Mouse (Mus musculus): ENCODE measurements around the gene Slc25a48. TPM values are rescaled to one million over a fixed set of nuclear protein-coding genes. Genes with fewer than 3 reads are reported as not detected.

Gene Slc25a48
- total and polyA plus RNA-seq, 3 experiments, result 0.05 TPM; not detected in 2

DNA sequence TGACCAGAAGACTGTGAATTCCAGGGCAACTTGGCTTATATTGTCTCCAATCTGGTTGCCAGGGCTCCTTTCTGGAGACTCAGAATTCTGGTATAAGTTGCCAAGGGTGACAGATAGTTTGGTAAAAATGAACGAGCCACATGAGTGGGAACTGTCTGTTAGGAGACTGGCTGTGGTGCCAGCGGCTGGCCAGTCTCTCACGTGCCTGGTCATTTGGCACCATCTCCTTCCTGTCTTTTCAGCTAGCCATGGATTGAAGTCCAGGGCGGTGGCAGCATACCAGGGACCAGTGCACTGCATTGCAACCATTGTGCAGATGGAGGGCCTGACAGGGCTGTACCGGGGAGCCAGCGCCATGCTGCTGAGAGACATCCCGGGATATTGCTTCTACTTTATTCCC, 25.1 kb downstream of the Slc25a48 start:
- Histone ChIP-seq H3K4me3 (ENCODE audit: low read depth, low read length) (no peak overlapping the region), H3K36me3 (replicated peaks) (no peaks in the 10 kb centered on the region), H3K9me3 (replicated peaks) (peaks cover 47% of the 10 kb centered on the region), H3K27me3 (ENCODE audit: insufficient read depth, low read length) (no peaks in the 10 kb centered on the region), H3K4me1 (ENCODE audit: insufficient read depth, low read depth, low read length) (no peaks in the 10 kb centered on the region)
- DNase-seq (ENCODE audit: low spot score) (no peak), ATAC-seq (ENCODE audit: extremely low read depth, insufficient number of reproducible peaks, low FRiP score, poor library complexity, severe bottlenecking) (no peak)
- TF ChIP-seq GATA1 (IDR thresholded peaks at IDR 0.05; ENCODE audit: borderline replicate concordance, low read length) (no peak), CTCF (IDR thresholded peaks at IDR 0.05; ENCODE audit: low read depth, low read length) (no peak), TAL1 (conservative IDR thresholded peaks at IDR 0.05; ENCODE audit: low read depth, low read length) (no peak), POLR2AphosphoS5 (IDR thresholded peaks at IDR 0.05; ENCODE audit: insufficient replicate concordance, low read depth, low read length) (no peak), GATA2 (IDR thresholded peaks at IDR 0.05; ENCODE audit: borderline replicate concordance, low read depth, low read length) (no peak)

- ATAC-seq (ENCODE audit: extremely low read depth, insufficient number of reproducible peaks, low FRiP score, poor library complexity, severe bottlenecking), result no peak
- DNase-seq (ENCODE audit: low spot score), result no peak
- H3K27me3 ChIP-seq (ENCODE audit: insufficient read depth, low read length), result no peaks in the 10 kb centered on the region
- H3K4me3 ChIP-seq (ENCODE audit: low read depth, low read length), result no peak overlapping the region
- no peaks in the 10 kb centered on the region for H3K4me1 ChIP-seq (ENCODE audit: insufficient read depth, low read depth, low read length)
- TF ChIP-seq GATA1 (IDR thresholded peaks at IDR 0.05; ENCODE audit: borderline replicate concordance, low read length) (no peak), TAL1 (conservative IDR thresholded peaks at IDR 0.05; ENCODE audit: low read depth, low read length) (no peak), GATA2 (IDR thresholded peaks at IDR 0.05; ENCODE audit: borderline replicate concordance, low read depth, low read length) (no peak), CTCF (IDR thresholded peaks at IDR 0.05; ENCODE audit: low read depth, low read length) (no peak), POLR2AphosphoS5 (IDR thresholded peaks at IDR 0.05; ENCODE audit: insufficient replicate concordance, low read depth, low read length) (no peak)
- peaks cover 52% of the 10 kb centered on the region for H3K9me3 ChIP-seq (replicated peaks)
- H3K36me3 ChIP-seq (replicated peaks), result no peaks in the 10 kb centered on the region
Measured at GRCm38 (mm10) chr13:56463750-56464149, 25.6 kb downstream of the Slc25a48 start.

GRCm38 (mm10) chr13:56467786-56468185, 29.6 kb downstream of the Slc25a48 start:
- TF ChIP-seq GATA2 (IDR thresholded peaks at IDR 0.05; ENCODE audit: borderline replicate concordance, low read depth, low read length), result no peak
- Histone ChIP-seq H3K9me3 (replicated peaks) (peaks cover 73% of the 10 kb centered on the region), H3K4me1 (ENCODE audit: insufficient read depth, low read depth, low read length) (no peaks in the 10 kb centered on the region), H3K36me3 (replicated peaks) (no peaks in the 10 kb centered on the region), H3K4me3 (ENCODE audit: low read depth, low read length) (no peak overlapping the region), H3K27me3 (ENCODE audit: insufficient read depth, low read length) (no peaks in the 10 kb centered on the region)
- ATAC-seq (ENCODE audit: extremely low read depth, insufficient number of reproducible peaks, low FRiP score, poor library complexity, severe bottlenecking) (no peak), DNase-seq (ENCODE audit: low spot score) (no peak)

DNA sequence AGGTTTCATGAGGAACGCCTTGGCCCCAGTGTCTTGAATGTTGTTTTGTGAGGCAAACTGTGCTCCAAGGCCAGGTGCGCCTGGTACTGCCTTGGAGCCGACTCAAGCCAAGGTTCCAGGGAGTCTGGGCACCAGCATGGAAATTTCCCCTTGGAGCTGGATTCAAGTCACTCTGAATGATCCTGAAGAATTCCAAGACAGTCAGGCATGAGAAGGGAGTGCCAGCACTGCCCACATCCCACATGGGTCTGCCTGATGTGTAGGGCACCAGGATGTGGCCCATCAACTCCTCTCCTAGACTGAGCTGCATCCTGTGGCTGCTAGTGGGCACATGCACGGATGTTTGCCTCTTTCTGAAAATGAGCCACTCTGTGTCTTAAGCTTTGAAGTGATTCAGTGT, 30.4 kb downstream of the Slc25a48 start:
- H3K27me3 ChIP-seq (ENCODE audit: insufficient read depth, low read length), result no peaks in the 10 kb centered on the region
- H3K36me3 ChIP-seq (replicated peaks), result no peaks in the 10 kb centered on the region
- ATAC-seq (ENCODE audit: extremely low read depth, insufficient number of reproducible peaks, low FRiP score, poor library complexity, severe bottlenecking) (no peak), DNase-seq (ENCODE audit: low spot score) (no peak)
- H3K9me3 ChIP-seq (replicated peaks), result peaks cover 77% of the 10 kb centered on the region
- TF ChIP-seq CTCF (IDR thresholded peaks at IDR 0.05; ENCODE audit: low read depth, low read length), result no peak
- TF ChIP-seq GATA1 (IDR thresholded peaks at IDR 0.05; ENCODE audit: borderline replicate concordance, low read length), result no peak
- no peak for TF ChIP-seq TAL1 (conservative IDR thresholded peaks at IDR 0.05; ENCODE audit: low read depth, low read length)
- no peak for TF ChIP-seq POLR2AphosphoS5 (IDR thresholded peaks at IDR 0.05; ENCODE audit: insufficient replicate concordance, low read depth, low read length)
- TF ChIP-seq GATA2 (IDR thresholded peaks at IDR 0.05; ENCODE audit: borderline replicate concordance, low read depth, low read length), result no peak
- peak overlapping the region; percentile 2; the same call in 1 of the 2 replicates for H3K4me3 ChIP-seq (ENCODE audit: low read depth, low read length)
- H3K4me1 ChIP-seq (ENCODE audit: insufficient read depth, low read depth, low read length), result no peaks in the 10 kb centered on the region

DNA sequence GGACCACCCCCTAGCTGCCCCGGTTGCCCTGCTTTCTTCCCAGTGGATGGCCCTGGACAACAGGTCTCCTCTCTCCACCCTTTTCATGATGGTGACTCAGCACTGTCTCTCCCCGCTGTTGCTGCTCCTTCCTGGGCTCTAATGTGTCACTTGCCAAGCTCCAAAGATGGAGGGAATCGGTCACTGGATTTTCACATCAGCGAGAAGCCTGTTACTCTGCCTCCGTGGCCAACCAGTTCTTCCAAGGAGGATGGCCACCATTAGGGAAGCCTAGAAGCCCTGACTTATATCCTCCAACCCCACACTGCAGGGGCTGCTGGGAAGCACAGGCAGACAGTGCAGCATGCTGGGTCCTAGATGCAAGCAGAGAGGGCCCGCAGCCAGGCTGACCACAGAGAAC, 33.1 kb downstream of the Slc25a48 start:
- no peaks in the 10 kb centered on the region for H3K27me3 ChIP-seq (ENCODE audit: insufficient read depth, low read length)
- H3K9me3 ChIP-seq (replicated peaks), result peaks cover 86% of the 10 kb centered on the region
- no peak for ATAC-seq (ENCODE audit: extremely low read depth, insufficient number of reproducible peaks, low FRiP score, poor library complexity, severe bottlenecking)
- H3K36me3 ChIP-seq (replicated peaks), result no peaks in the 10 kb centered on the region
- H3K4me1 ChIP-seq (ENCODE audit: insufficient read depth, low read depth, low read length), result no peaks in the 10 kb centered on the region
- no peak for DNase-seq (ENCODE audit: low spot score)
- H3K4me3 ChIP-seq (ENCODE audit: low read depth, low read length), result no peak overlapping the region
- TF ChIP-seq TAL1 (conservative IDR thresholded peaks at IDR 0.05; ENCODE audit: low read depth, low read length) (no peak), GATA1 (IDR thresholded peaks at IDR 0.05; ENCODE audit: borderline replicate concordance, low read length) (no peak), CTCF (IDR thresholded peaks at IDR 0.05; ENCODE audit: low read depth, low read length) (no peak), GATA2 (IDR thresholded peaks at IDR 0.05; ENCODE audit: borderline replicate concordance, low read depth, low read length) (no peak), POLR2AphosphoS5 (IDR thresholded peaks at IDR 0.05; ENCODE audit: insufficient replicate concordance, low read depth, low read length) (no peak)

- Histone ChIP-seq H3K36me3 (replicated peaks) (no peaks in the 10 kb centered on the region), H3K9me3 (replicated peaks) (peaks cover 90% of the 10 kb centered on the region), H3K4me1 (ENCODE audit: insufficient read depth, low read depth, low read length) (no peaks in the 10 kb centered on the region), H3K27me3 (ENCODE audit: insufficient read depth, low read length) (no peaks in the 10 kb centered on the region), H3K4me3 (ENCODE audit: low read depth, low read length) (no peak overlapping the region)
- DNase-seq (ENCODE audit: low spot score), result no peak
- TF ChIP-seq GATA1 (IDR thresholded peaks at IDR 0.05; ENCODE audit: borderline replicate concordance, low read length) (no peak), CTCF (IDR thresholded peaks at IDR 0.05; ENCODE audit: low read depth, low read length) (no peak), TAL1 (conservative IDR thresholded peaks at IDR 0.05; ENCODE audit: low read depth, low read length) (no peak), POLR2AphosphoS5 (IDR thresholded peaks at IDR 0.05; ENCODE audit: insufficient replicate concordance, low read depth, low read length) (no peak), GATA2 (IDR thresholded peaks at IDR 0.05; ENCODE audit: borderline replicate concordance, low read depth, low read length) (no peak)
- no peak for ATAC-seq (ENCODE audit: extremely low read depth, insufficient number of reproducible peaks, low FRiP score, poor library complexity, severe bottlenecking)
Measured at GRCm38 (mm10) chr13:56471951-56472350, 33.8 kb downstream of the Slc25a48 start.

DNA sequence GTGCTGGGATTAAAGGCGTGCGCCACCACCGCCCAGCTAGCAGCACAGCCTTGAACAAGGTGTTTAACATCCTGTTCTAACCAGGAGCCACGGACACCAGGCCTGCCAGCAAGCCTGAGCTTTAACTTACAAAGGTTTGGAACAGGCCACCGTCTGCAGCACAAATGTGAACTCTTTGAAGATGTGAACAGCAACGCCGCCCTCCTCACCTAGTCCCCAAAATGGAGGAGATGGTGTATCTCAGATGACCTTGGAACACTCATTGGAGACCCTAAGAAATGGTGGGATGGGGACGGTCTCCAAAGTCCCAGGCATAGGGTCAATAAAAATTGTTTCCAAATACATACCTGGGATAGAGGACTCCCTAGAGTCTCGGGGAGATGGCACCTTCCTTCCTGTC, 34.5 kb downstream of the Slc25a48 start:
- Histone ChIP-seq H3K4me3 (ENCODE audit: low read depth, low read length) (no peak overlapping the region), H3K36me3 (replicated peaks) (no peaks in the 10 kb centered on the region), H3K27me3 (ENCODE audit: insufficient read depth, low read length) (no peaks in the 10 kb centered on the region), H3K9me3 (replicated peaks) (peaks cover 93% of the 10 kb centered on the region), H3K4me1 (ENCODE audit: insufficient read depth, low read depth, low read length) (no peaks in the 10 kb centered on the region)
- DNase-seq (ENCODE audit: low spot score) (no peak), ATAC-seq (ENCODE audit: extremely low read depth, insufficient number of reproducible peaks, low FRiP score, poor library complexity, severe bottlenecking) (no peak)
- TF ChIP-seq POLR2AphosphoS5 (IDR thresholded peaks at IDR 0.05; ENCODE audit: insufficient replicate concordance, low read depth, low read length), result no peak
- TF ChIP-seq GATA2 (IDR thresholded peaks at IDR 0.05; ENCODE audit: borderline replicate concordance, low read depth, low read length), result no peak
- no peak for TF ChIP-seq TAL1 (conservative IDR thresholded peaks at IDR 0.05; ENCODE audit: low read depth, low read length)
- no peak for TF ChIP-seq GATA1 (IDR thresholded peaks at IDR 0.05; ENCODE audit: borderline replicate concordance, low read length)
- no peak for TF ChIP-seq CTCF (IDR thresholded peaks at IDR 0.05; ENCODE audit: low read depth, low read length)
